Mouse (Mus musculus) heart, adult 10 weeks (tissue): ENCODE data around the gene Hapln3. TPM values are rescaled to one million over a fixed set of nuclear protein-coding genes. Genes with fewer than 3 reads are reported as not detected.

ENCODE experiments used
- polyA plus RNA-seq: library from polyadenylated mRNA; stranded (reverse); fragments of 350-450 nt; fragmentation: Illumina TruSeq; extraction: RNeasy Lipid Tissue Mini Kit (QIAGEN cat#74804); gene quantifications from one replicate; pipeline ENCODE4 v1.2.3, GENCODE M21; 2014; ENCODE audit warnings: low read depth, low replicate concordance

Hapln3 gene
- polyA plus RNA-seq = 0.13 TPM

GRCm38 (mm10) chr7:79130843-79131444, at the start of gene Hapln3:
TSS of gene Hapln3 (minus strand) at chr7:79131018.

GRCm38 (mm10) chr7:79148711-79149266, 18.0 kb upstream of the Hapln3 start, which contains the start of gene Mfge8:
TSS of gene Mfge8 (minus strand) at chr7:79149060.

Other genes with a start within 250 kb of the Hapln3 start
- gene Aen, start 235.2 kb downstream of the Hapln3 start, polyA plus RNA-seq = 40.0 TPM
- gene Isg20, start 217.6 kb downstream of the Hapln3 start, polyA plus RNA-seq = 9.9 TPM
- gene Acan, start 77.5 kb downstream of the Hapln3 start, polyA plus RNA-seq = 0.13 TPM
- gene Mfge8, start 18.0 kb upstream of the Hapln3 start, polyA plus RNA-seq = 126 TPM
- 11.7 TPM for gene Abhd2, start 142.2 kb upstream of the Hapln3 start, polyA plus RNA-seq